Mouse (Mus musculus): ENCODE measurements around the gene Bcam.

Bcam gene

GRCm38 (mm10) chr7:19726541-19726940 lies 44.3 kb downstream of the Bcam start:
- DNase-seq (ENCODE audit: low spot score in 2 of 2) = no peak

DNA sequence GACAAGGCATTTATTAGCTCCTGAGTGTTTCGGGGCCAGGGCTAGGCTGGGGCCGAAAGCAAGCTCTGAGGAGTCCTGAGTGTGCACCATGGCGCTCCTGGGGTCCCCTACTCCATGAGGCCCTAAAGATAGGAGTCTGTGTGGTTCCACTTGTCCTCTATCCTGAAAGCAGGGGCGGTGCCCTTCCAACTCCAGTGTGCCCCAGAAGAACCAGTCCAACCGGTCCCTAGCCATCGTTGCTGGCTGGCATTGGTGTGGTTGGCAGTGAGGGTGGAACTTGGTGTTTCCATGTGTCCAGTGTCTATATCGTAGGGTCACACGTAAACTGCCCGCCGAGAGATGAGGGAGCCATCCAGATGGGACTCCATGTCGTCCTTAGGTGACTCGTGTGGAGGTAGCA lies 46.6 kb downstream of the Bcam start:
- no peak for DNase-seq (ENCODE audit: low spot score in 2 of 2)

DNA sequence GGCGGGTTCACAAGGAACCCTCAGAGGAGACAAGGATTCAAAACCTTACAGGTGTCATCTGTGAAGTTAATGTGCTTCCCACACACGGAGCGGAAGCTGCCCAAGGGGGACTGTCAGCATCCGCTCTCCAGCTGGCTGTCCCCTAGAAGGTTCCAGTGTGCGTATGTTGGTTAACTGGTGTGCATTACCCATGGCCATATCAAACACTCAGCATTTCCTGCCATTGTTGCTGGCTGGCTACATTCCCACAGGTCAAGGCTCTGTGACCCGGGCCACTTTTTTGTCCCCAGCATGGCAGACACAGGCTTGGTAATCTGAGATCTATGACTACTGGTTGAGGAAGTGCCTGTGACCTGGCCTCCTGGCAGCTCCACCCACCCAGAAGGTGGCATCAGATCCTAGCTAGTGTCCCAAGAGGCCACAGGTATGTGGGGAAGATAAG lies 48.0 kb downstream of the Bcam start:
- no peak for DNase-seq (ENCODE audit: low spot score in 2 of 2)

DNA sequence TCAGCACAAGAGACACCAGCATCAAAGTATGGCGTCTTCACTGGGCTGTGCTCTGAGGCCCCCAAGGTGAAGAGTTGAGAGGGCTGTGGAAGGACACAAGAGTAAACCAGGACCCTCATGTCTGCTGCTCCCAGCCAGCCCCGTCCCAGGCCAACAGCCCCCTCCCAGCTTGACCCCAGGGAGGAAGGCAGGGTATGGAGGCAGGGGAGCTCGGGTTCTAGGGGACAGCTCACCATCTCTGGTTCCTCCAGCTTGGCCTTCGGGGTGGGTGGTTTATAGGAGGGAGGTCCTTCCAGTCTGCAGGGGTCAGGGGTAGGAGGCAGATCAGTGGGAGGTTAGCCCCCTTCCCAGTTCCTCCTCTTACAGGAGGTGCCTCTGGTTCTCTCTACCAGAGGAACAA lies 51.6 kb downstream of the Bcam start:
- no peak for DNase-seq (ENCODE audit: low spot score in 2 of 2)

DNA sequence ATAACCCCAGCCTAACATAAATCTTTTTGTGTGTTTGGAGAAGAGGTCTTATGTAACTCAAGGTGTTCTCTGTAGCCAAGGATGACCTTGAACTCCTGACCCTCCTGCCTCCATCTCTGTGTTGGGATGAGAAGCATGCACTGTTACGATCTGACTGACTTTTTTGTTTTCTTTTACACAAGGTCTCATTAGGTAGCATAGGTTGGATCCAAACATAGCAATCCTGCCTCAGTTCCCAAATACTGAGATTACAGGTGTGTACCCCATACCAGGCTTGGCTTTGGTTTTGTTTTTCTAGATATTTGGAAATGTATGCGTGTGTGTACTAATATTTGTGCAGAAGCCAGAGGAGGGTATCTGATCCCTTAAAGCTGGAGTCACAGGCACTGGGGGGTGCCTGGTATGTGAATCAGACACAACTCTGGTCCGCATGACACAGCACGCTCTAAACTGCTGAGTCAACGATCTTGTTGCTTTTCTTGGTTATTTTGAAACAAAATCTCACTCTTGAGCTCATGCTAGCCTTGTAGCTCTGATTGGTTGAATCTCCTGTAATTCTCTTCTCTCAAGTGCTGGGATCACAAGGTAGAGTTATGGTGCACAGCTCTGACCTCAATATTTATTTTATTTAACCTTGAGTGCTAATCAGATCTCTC lies 52.4 kb downstream of the Bcam start:
- no peak for DNase-seq (ENCODE audit: low spot score in 2 of 2)

DNA sequence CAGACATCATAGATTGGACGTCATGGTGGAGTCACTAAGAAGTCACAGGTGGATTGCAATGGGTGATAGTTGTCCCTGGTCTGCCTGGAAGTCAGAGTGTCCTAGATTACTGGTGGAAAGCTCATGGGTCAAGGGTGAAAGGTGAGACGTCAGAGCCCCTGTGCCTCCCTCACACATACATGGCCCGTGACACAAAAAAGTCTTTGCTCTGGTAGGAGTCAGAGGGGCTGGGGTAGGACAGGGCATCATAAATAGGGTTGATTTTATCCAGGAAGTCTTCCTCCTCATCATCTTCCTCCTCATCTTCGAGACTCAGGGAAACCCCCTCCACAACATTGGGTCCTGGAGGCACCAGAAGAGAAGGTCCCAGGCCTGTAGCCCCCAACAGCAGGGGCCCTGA lies 53.5 kb downstream of the Bcam start:
- DNase-seq (ENCODE audit: low spot score in 2 of 2) = no peak

GRCm38 (mm10) chr7:19716822-19717221 lies 54.0 kb downstream of the Bcam start:
- DNase-seq (ENCODE audit: low spot score in 2 of 2) = no peak

DNA sequence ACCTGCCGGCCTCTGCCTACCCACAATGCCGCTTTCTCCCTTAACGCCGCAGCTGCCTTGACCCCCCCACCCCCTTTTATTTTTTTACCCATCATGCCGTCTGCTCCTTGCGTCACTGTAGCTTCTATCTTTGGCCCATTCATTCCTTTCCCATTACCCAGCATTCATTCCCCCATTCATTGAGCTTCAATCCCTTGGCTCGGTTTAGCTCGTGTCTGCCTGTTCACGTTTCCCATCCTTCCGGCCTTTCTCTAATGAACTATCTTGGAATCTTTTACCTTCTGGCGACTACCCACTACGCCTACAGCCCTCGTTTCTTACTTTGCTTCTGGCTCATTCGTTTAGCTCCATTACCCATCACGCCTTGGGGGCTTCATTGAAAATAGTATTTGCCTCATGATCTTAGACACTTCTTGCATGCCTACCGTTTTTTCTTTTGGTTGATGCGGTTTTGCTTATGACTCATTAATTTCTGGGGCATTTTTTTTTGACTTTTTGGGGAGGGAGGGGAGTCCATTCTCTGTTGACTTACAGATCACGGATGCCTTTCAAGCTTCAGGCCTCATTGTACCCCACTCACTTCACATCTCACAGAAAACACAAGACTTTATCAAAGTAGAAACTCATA lies 54.6 kb downstream of the Bcam start:
- no peak for DNase-seq (ENCODE audit: low spot score in 2 of 2)

GRCm38 (mm10) chr7:19715239-19716054 lies 55.4 kb downstream of the Bcam start, which contains the start of gene Tomm40:
TSS of gene Tomm40 (minus strand) at chr7:19715438.
- peak; percentile 94 to 95 for DNase-seq (ENCODE audit: low spot score in 2 of 2)

DNA sequence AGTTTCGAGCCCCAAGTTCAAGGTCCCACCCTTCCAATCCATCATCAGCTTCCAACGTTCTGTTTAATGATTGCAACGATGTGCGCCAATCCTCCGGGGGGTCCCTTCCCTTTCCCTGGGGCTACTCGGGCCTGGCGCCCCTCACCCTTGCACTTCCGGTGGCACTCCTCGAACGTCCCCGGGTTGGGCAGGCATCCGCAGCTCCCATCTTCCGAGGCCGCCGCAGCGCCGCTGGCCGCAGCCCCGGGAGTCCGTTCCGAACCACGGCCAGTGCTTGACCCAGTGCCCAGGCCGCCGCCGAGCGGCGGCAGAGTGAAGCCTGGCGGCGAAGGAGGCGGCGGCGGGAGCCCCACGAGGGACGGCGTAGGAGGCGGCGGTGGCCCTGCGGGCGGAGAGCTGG lies 56.0 kb downstream of the Bcam start:
- DNase-seq (ENCODE audit: low spot score in 2 of 2) = no peak

GRCm38 (mm10) chr7:19713598-19713997 lies 57.2 kb downstream of the Bcam start:
- no peak for DNase-seq (ENCODE audit: low spot score in 2 of 2)

DNA sequence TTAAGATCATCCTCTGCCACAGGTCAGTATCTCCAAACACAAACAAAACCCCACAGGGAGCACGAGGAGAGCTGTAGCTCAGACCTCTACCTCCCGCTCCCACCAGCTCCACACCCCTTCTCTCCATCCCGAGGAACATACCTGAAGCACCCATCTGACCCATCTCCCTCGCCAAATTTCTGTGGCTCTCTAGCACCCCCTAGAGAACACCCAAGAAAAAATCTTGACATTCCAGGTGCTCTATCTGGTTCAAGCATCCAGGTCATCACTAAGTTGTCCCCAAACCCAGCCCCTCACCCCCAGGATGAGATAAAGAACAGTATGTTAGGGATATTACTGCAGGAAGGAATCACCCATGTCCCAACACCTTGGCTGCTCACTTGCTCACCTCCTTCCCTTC lies 57.6 kb downstream of the Bcam start:
- DNase-seq (ENCODE audit: low spot score in 2 of 2) = no peak

DNA sequence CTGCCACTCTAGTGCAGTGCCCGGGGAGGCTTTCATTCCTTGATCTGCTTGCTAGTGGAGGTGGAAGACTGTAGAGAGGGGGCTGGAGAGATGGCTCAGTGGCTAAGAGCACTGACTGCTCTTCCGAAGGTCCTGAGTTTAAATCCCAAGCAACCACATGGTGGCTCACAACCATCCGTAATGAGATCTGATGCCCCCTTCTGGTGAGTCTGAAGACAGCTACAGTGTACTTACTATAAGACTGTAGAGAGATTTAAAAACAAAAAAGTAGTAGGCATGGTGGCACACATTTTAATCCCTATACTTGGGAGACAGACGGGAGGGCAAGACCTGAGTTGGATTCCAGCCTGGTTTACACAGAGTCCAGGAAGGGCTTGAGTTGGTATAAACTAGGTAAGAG lies 58.4 kb downstream of the Bcam start:
- DNase-seq (ENCODE audit: low spot score in 2 of 2) = no peak

DNA sequence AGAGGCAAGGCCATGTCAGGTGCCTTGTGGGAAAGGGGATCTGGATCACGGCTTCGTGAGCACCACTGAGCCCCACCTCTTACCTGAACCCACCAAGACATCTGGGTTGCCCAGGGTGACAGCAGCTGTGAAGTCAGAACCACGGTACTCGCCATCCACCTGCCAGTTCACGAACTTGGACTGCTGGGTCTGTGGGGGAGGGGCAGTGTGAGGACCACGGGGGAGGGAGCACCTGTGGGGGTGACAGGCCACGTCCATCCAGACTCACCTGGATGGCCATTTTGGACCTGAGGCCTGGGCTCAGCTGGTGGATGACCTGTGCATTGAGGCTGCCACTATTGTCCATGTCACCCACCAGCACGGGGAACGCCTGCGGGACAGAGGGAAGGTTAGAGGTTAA lies 60.2 kb downstream of the Bcam start:
- no peak for DNase-seq (ENCODE audit: low spot score in 2 of 2)

Data from spleen, postnatal 14 days (tissue).